Mouse (Mus musculus) kidney, postnatal 0 days (tissue): ENCODE results near the gene Klhdc3. TPM values are rescaled to one million over a fixed set of nuclear protein-coding genes. Genes with fewer than 3 reads are reported as not detected.

Source experiments
- ATAC-seq: fragments of 200-750 bp; cut with Nextera tagmentation; replicated peaks from 2 replicates; pipeline ENCODE4 v1.8.0; 2017; ENCODE audit warnings: low read depth, moderate number of reproducible peaks, moderate TSS enrichment, moderate library complexity; ENCODE audit not compliant: low FRiP score
- DNase-seq: peaks from one replicate; pipeline ENCODE4 v3.0.0-alpha.2; 2016; ENCODE audit warnings: low spot score
- H3K27ac ChIP-seq: fragments of 300-500 bp; sonication (generic); 2 replicates; pipeline ENCODE4 v1.5.1; 2014; ENCODE audit warnings: mild to moderate bottlenecking
- H3K27me3 ChIP-seq: fragments of 300-500 bp; sonication (generic); 2 replicates; pipeline ENCODE4 v1.6.1; 2014; ENCODE audit warnings: low read length, mixed read lengths; ENCODE audit not compliant: insufficient read depth
- H3K36me3 ChIP-seq: fragments of 300-500 bp; sonication (generic); 2 replicates; pipeline ENCODE4 v1.6.1; 2014; ENCODE audit warnings: low read length, mixed read lengths; ENCODE audit not compliant: insufficient read depth
- H3K4me1 ChIP-seq: fragments of 300-500 bp; sonication (generic); replicated peaks from 2 replicates; pipeline ENCODE4 v1.6.1; 2014; ENCODE audit warnings: antibody characterized with exemption, low read length, mixed read lengths; ENCODE audit not compliant: insufficient read depth
- H3K4me2 ChIP-seq: fragments of 300-500 bp; sonication (generic); 2 replicates; pipeline ENCODE4 v1.6.1; 2014; ENCODE audit warnings: mild to moderate bottlenecking, low read length, moderate library complexity, mixed read lengths
- H3K4me3 ChIP-seq: fragments of 300-500 bp; sonication (generic); replicated peaks from 2 replicates; pipeline ENCODE4 v1.5.1; 2014; ENCODE audit warnings: low read depth, low read length
- H3K9ac ChIP-seq: fragments of 300-500 bp; sonication (generic); 2 replicates; pipeline ENCODE4 v1.6.1; 2014; ENCODE audit warnings: low read depth, low read length
- H3K9me3 ChIP-seq: fragments of 300-500 bp; sonication (generic); replicated peaks from 2 replicates; pipeline ENCODE4 v1.6.1; 2016; ENCODE audit warnings: low read length, inconsistent platforms, mixed read lengths
- CTCF ChIP-seq: IDR thresholded peaks from 2 replicates; pipeline ENCODE4 v1.5.1; 2016; ENCODE audit warnings: antibody characterized with exemption, low read depth, mild to moderate bottlenecking, moderate library complexity
- WGBS: fragments of 180-500 bp; shearing (Covaris S2); extraction: QIAGEN DNeasy Blood & Tissue Kit; methylation state at CpG from one replicate; pipeline ENCODE4 v1.1.7; 2014; 5-methylcytosine and 5-hydroxymethylcytosine counted together
- polyA plus RNA-seq: library from polyadenylated mRNA; unstranded; fragments of >200 nt; fragmentation: Nextera tagmentation; extraction: Ambion mirVana; gene quantifications from 2 replicates; pipeline ENCODE4 v1.2.1, GENCODE M21; 2015

The Klhdc3 gene
- polyA plus RNA-seq, 1 experiment from 2014 or later: 104 TPM

DNA sequence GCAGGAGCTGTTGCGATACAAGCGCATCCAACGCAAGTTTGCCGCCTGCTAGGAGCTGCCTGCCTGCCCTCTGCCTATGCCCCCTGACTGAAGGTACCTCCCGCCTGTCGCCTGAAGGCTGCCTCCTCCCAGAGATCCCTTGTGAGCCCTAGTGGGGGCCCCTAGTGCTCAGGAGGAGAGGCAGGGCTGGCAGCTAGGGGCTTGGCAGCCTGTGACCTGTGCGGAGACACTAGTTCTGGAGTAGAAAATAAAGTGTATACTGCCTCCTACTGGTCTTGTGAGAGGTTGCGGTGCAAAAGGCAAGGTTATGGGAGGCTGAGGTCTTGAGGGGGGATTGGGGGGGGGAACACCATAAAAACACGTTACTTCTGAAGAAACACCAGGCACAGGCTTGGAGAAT, 44.6 kb upstream of the Klhdc3 start:
- peak; percentile 69 for TF ChIP-seq CTCF
- ATAC-seq: no peak; the same call in 1 of the 2 replicates
- H3K27ac ChIP-seq: no peak overlapping the region
- H3K4me3 ChIP-seq: no peak overlapping the region
- peak; percentile 80 for DNase-seq
- no peak overlapping the region for H3K9ac ChIP-seq
- H3K4me1 ChIP-seq: no peaks in the 10 kb centered on the region
- no peaks in the 10 kb centered on the region for H3K27me3 ChIP-seq
- H3K9me3 ChIP-seq: no peaks in the 10 kb centered on the region
- peaks cover 23% of the 10 kb centered on the region; the same call in 1 of the 2 replicates for H3K36me3 ChIP-seq
- 51% methylated on average over 9 of the region's 9 CpGs for WGBS
- no peak overlapping the region for H3K4me2 ChIP-seq

DNA sequence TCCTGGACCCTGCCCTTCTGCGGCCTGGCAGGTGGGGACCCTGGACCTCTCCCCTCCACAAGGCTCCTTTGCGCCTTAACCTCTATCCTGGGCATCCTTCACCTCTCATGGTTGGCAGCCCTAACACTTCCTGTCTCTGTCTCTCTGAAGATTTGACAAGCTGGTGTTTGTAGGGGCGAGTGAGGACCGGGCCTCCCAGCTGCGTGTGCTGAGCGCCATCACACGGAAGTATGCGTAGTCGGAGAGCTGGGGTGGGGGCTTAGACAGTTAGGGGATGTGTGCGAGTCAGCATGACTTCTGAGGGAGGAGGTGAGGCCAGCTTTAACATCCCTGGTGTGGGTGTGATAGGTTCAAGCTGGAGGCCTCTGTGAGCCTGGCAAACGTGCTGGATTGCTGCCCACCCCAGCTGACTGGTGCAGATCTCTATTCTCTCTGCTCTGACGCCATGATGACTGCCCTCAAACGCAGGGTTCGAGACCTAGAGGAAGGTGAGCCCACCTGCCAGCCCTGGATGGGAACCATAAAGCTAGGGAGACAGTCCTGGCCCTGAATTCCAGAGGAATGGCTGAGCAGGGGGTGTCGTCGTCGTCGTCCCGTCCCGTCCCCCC, 43.9 kb upstream of the Klhdc3 start:
- no peaks in the 10 kb centered on the region for H3K9me3 ChIP-seq
- no peak for TF ChIP-seq CTCF
- H3K27me3 ChIP-seq: no peaks in the 10 kb centered on the region
- no peak overlapping the region for H3K4me2 ChIP-seq
- peaks cover 23% of the 10 kb centered on the region; the same call in 1 of the 2 replicates for H3K36me3 ChIP-seq
- DNase-seq (no peak), ATAC-seq (no peak)
- H3K27ac ChIP-seq: no peak overlapping the region
- no peak overlapping the region for H3K4me3 ChIP-seq
- no peaks in the 10 kb centered on the region for H3K4me1 ChIP-seq
- no peak overlapping the region for H3K9ac ChIP-seq
- 81% methylated on average over 15 of the region's 20 CpGs for WGBS

DNA sequence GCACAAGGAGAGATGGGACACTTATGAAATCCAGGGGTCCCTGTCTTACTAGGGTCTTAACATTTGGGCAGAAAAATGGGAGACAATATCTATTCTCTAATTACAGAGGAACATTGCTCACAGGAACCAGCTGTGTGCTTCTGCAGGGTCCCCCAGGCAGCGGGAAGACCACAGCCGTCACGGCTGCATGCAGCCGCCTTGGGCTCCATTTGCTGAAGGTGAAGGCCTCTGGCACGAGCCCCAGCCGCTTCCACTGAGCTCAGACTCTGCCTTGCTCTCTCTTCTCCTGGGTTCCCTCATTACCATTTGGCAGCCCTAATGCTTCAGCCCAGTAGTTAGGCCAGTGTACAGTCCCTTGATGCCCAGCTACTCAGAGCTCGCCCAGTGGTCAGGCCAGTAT, 40.4 kb upstream of the Klhdc3 start:
- Histone ChIP-seq H3K4me2 (no peak overlapping the region), H3K9me3 (no peaks in the 10 kb centered on the region), H3K9ac (no peak overlapping the region), H3K4me1 (no peaks in the 10 kb centered on the region), H3K4me3 (no peak overlapping the region), H3K27ac (no peak overlapping the region), H3K36me3 (peaks cover 29% of the 10 kb centered on the region; the same call in 1 of the 2 replicates), H3K27me3 (no peaks in the 10 kb centered on the region)
- 92% methylated on average over 7 of the region's 7 CpGs for WGBS
- no peak for DNase-seq
- TF ChIP-seq CTCF: no peak
- ATAC-seq: no peak

DNA sequence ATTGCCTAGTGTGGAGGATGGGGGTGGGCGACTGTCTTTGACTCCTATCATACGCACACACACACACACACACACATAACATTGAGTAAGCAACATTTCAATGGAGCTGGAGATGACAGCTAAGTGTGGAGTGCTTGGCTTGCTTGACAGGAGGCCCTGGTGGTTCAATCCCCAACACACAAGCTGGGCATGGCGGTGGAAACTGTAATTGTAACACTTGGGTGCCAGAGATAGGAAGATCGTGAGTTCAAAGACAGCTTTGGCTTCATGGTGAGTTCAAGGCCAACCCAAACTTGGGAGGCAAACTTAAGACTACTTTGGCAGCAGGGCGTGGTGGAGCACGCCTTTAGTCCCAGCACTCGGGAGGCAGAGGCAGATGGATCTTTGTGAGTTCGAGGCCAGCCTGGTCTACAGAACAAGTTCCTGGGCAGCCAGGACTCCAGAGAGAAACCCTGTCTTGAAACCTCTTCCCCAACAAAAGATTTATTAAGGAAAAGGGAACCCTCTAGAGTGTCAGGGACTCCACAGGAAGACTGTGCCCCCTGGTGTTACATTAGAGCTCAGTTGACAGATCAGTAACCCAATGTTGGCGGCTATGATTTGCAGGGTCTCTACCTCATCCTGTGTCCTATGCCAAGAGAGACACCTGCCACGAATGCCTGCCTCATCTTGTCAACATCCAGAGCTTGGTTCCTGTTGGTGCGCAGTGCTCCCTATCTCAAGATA, 34.2 kb upstream of the Klhdc3 start:
- TF ChIP-seq CTCF: peak; percentile 28; the same call in 1 of the 2 replicates
- H3K27me3 ChIP-seq: no peaks in the 10 kb centered on the region
- ATAC-seq (no peak), DNase-seq (no peak)
- peaks cover 21% of the 10 kb centered on the region for H3K36me3 ChIP-seq
- no peak overlapping the region for H3K4me3 ChIP-seq
- H3K4me1 ChIP-seq: peaks cover 11% of the 10 kb centered on the region; the same call in 1 of the 2 replicates
- H3K9me3 ChIP-seq: no peaks in the 10 kb centered on the region
- 93% methylated on average over 11 of the region's 11 CpGs for WGBS
- no peak overlapping the region for H3K27ac ChIP-seq
- no peak overlapping the region for H3K9ac ChIP-seq
- H3K4me2 ChIP-seq: no peak overlapping the region

DNA sequence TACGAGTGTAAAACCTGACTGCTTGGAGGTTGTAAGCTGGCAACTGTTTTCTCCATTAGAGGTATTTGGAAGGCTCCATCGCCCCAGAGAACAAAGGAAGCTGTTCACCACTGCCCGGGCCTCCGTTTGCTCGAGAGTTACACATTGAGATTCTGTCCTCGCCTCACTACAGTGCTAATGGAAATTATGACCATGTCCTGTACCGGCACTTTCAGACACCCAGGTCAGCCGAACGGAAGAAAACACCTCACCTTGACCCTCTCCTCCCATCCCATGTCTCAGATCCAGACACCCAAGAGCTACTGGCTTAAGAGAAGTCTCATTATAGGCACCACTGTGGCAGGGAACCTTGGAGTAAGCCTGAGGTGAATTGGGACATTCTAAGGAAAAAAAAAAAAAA, 33.1 kb upstream of the Klhdc3 start:
- no peak for TF ChIP-seq CTCF
- H3K4me1 ChIP-seq: peaks cover 11% of the 10 kb centered on the region; the same call in 1 of the 2 replicates
- no peak overlapping the region for H3K9ac ChIP-seq
- DNase-seq (no peak), ATAC-seq (no peak)
- 84% methylated on average over 9 of the region's 9 CpGs for WGBS
- no peaks in the 10 kb centered on the region for H3K27me3 ChIP-seq
- H3K4me3 ChIP-seq: no peak overlapping the region
- no peak overlapping the region for H3K4me2 ChIP-seq
- peaks cover 21% of the 10 kb centered on the region for H3K36me3 ChIP-seq
- H3K27ac ChIP-seq: no peak overlapping the region
- no peaks in the 10 kb centered on the region for H3K9me3 ChIP-seq

DNA sequence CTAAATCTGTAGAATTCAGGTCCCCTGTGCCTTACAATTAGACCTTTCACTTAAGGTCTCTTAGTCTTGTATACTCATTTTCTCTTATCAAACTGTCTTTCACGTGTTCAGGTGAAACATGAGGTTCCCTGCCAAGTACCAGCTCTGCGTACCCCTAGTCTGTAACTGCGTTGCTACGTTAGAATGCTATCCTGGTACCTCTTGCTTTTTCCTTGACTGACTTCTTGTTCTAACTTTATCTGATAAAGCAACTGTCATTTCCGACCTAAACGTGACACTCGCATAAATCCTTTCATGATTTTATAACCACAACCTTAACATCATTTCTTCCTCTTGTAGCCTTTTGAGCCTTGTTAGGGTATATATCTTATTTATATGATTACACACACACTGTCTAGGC, 31.7 kb upstream of the Klhdc3 start:
- WGBS: 57% methylated on average over 7 of the region's 7 CpGs
- H3K27me3 ChIP-seq: no peaks in the 10 kb centered on the region
- peak overlapping the region; percentile 95 for H3K9ac ChIP-seq
- no peak for DNase-seq
- peaks cover 11% of the 10 kb centered on the region; the same call in 1 of the 2 replicates for H3K4me1 ChIP-seq
- peak overlapping the region; percentile 100 for H3K4me3 ChIP-seq
- no peak overlapping the region for H3K27ac ChIP-seq
- peaks cover 21% of the 10 kb centered on the region for H3K36me3 ChIP-seq
- TF ChIP-seq CTCF: no peak
- H3K4me2 ChIP-seq: peak overlapping the region; percentile 99
- no peak for ATAC-seq
- no peaks in the 10 kb centered on the region for H3K9me3 ChIP-seq
